Mouse (Mus musculus) hindbrain, embryonic 15.5 days (tissue): ENCODE measurements at regions not wholly inside any gene's neighbourhood (a gene's known extent, or its start where the extent isn't known, plus 50 kb on each side); places are given as distances from the start of the nearest gene placed in this dataset.

Experiments used
- ATAC-seq: fragments of 200-750 bp; cut with Nextera tagmentation; 2 replicates; pipeline ENCODE4 v1.8.0; 2017; ENCODE audit warnings: low read depth, moderate number of reproducible peaks, moderate TSS enrichment; ENCODE audit not compliant: low FRiP score
- H3K27ac ChIP-seq: fragments of 300-500 bp; sonication (generic); replicated peaks from 2 replicates; pipeline ENCODE4 v1.5.1; 2015; ENCODE audit warnings: mild to moderate bottlenecking, inconsistent platforms
- H3K27me3 ChIP-seq: fragments of 300-500 bp; sonication (generic); 2 replicates; pipeline ENCODE4 v1.6.1; 2015; ENCODE audit warnings: control low read depth, inconsistent platforms
- H3K36me3 ChIP-seq: fragments of 300-500 bp; sonication (generic); 2 replicates; pipeline ENCODE4 v1.6.1; 2015; ENCODE audit warnings: control low read depth, inconsistent platforms
- H3K4me1 ChIP-seq: fragments of 300-500 bp; sonication (generic); replicated peaks from 2 replicates; pipeline ENCODE4 v1.6.1; 2015; ENCODE audit warnings: control low read depth, inconsistent platforms
- H3K4me2 ChIP-seq: fragments of 300-500 bp; sonication (generic); 2 replicates; pipeline ENCODE4 v1.6.1; 2015; ENCODE audit warnings: moderate library complexity, mild to moderate bottlenecking, inconsistent platforms
- H3K4me3 ChIP-seq: fragments of 300-500 bp; sonication (generic); 2 replicates; pipeline ENCODE4 v1.5.1; 2015; ENCODE audit warnings: mild to moderate bottlenecking, inconsistent platforms
- H3K9ac ChIP-seq: fragments of 300-500 bp; sonication (generic); 2 replicates; pipeline ENCODE4 v1.6.1; 2015; ENCODE audit warnings: inconsistent platforms
- H3K9me3 ChIP-seq: fragments of 300-500 bp; sonication (generic); 2 replicates; pipeline ENCODE4 v1.6.1; 2016; ENCODE audit warnings: control low read depth, inconsistent platforms
- WGBS: fragments of 180-500 bp; shearing (Covaris S2); methylation state at CpG from one replicate; pipeline ENCODE4 v1.1.7; 2015; 5-methylcytosine and 5-hydroxymethylcytosine counted together

- Histone ChIP-seq H3K4me3 (no peak overlapping the region), H3K4me2 (no peak overlapping the region), H3K36me3 (no peaks in the 10 kb centered on the region), H3K4me1 (peaks cover 36% of the 10 kb centered on the region), H3K9me3 (no peaks in the 10 kb centered on the region), H3K9ac (no peak overlapping the region), H3K27ac (no peak overlapping the region), H3K27me3 (no peaks in the 10 kb centered on the region)
- ATAC-seq = no peak
- 21% methylated on average over 10 of the region's 10 CpGs for WGBS
Observed at GRCm38 (mm10) chr10:17235955-17236650, 486.9 kb upstream of the Cited2 start.

GRCm38 (mm10) chr10:17236761-17237160 lies 486.3 kb upstream of the Cited2 start:
- peaks cover 36% of the 10 kb centered on the region for H3K4me1 ChIP-seq

DNA sequence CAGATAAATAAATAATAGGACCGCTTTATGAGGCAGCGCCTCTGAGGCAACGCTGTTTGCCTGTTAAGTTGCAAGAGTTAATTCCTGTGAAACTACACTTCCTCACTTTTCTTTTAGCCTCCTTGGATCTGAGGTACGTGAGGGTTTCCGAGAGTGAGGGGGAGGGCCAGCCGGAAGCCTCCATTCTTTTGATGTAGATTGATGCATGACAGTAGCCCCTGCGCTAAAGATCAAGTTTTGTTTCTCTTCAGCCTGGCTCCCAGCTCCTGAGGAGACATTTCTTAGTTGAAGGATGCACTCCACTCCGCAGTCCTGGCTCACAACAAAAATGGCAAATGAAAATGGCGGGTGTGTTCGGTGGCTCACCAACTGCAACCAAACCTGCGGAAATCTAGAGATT lies 485.6 kb upstream of the Cited2 start:
- 23% methylated on average over 11 of the region's 11 CpGs for WGBS
- Histone ChIP-seq H3K4me2 (peak overlapping the region; percentile 36), H3K4me1 (peaks cover 36% of the 10 kb centered on the region), H3K4me3 (no peak overlapping the region), H3K9me3 (no peaks in the 10 kb centered on the region), H3K27me3 (no peaks in the 10 kb centered on the region), H3K36me3 (no peaks in the 10 kb centered on the region), H3K9ac (no peak overlapping the region), H3K27ac (no peak overlapping the region)
- ATAC-seq = 0 out of 2 replicates have a peak, but pooled peaks have one; percentile 9

More at GRCm38 (mm10) chr10:17236761-17237160, 486.3 kb upstream of the Cited2 start:
- Histone ChIP-seq H3K27ac (no peak overlapping the region), H3K36me3 (no peaks in the 10 kb centered on the region), H3K4me3 (no peak overlapping the region), H3K4me2 (no peak overlapping the region), H3K27me3 (no peaks in the 10 kb centered on the region), H3K9ac (no peak overlapping the region), H3K9me3 (no peaks in the 10 kb centered on the region)
- WGBS = 34% methylated on average over 2 of the region's 2 CpGs
- ATAC-seq = no peak

DNA sequence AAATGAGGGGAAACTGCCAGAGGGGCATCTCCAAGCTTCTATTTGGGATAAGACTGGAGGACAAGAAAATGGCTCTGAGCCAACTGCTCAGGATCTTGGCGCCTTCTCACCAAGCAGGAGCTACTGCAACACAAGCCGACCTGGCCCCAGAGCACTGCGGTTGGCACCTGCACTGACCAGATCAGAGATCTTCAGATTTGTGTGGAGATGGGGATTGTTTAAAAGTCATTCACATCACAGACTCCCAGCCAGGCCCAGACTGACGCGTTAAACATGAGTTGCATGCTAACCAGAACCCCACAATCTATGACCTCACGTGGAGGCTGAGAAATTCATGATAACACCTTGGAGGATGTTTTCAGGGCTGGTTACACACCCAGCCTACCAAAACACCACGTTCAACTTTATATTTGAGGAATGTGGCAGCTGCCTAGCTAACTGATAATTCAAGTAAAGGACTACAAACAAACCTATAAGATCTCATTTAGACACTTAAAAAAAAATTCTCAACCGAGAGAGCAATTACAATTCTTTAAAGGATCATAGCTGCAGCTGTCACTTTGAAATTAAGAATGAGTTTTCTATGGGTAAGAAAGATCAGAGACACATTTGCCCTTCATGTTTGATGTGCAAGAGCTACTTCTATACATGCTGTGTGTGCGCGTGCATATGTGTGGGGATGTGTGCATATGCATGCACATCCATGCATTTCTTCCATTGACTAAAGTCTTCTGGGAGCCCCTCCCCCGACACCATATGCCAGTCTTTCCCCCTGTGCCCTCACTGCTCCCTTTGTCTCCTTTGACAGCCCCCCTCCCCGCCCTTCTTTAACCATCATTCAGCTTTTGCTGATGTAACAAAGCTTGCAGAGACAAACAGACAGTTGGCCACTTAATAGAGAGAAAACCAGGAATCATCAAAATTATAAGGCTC lies 484.8 kb upstream of the Cited2 start:
- Histone ChIP-seq H3K36me3 (no peaks in the 10 kb centered on the region), H3K4me1 (peaks cover 36% of the 10 kb centered on the region), H3K27ac (no peak overlapping the region), H3K9me3 (no peaks in the 10 kb centered on the region), H3K27me3 (no peaks in the 10 kb centered on the region), H3K4me3 (no peak overlapping the region), H3K9ac (no peak overlapping the region), H3K4me2 (peak overlapping the region; percentile 36; the same call in 1 of the 2 replicates)
- ATAC-seq = peak; percentile 68; the same call in 1 of the 2 replicates
- WGBS = 30% methylated on average over 12 of the region's 12 CpGs

DNA sequence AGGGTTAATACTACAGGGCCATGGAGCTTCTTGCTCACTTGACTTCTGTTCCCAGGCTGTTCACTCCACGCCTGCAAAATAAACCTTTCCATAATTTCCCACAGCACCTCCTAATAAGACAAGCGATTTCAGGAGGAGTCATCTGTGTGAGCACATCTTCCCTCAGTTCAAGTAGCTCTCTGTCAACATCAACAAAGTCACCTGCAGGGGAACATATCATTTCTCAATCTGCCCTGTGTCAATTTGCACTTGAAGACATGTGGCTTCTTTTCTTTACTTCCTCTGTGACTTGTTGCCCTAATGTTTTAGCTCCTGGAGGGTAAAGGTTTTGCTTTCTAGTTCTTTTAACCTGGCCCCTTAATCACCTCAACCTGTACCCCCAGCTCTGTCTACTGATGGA lies 474.7 kb upstream of the Cited2 start:
- 66% methylated on average over 2 of the region's 2 CpGs for WGBS
- H3K36me3 ChIP-seq = no peaks in the 10 kb centered on the region
- H3K9me3 ChIP-seq = no peaks in the 10 kb centered on the region
- no peak for ATAC-seq
- H3K4me3 ChIP-seq = no peak overlapping the region
- H3K27me3 ChIP-seq = no peaks in the 10 kb centered on the region
- no peak overlapping the region for H3K4me2 ChIP-seq
- no peak overlapping the region for H3K27ac ChIP-seq
- H3K4me1 ChIP-seq = no peaks in the 10 kb centered on the region
- H3K9ac ChIP-seq = no peak overlapping the region

DNA sequence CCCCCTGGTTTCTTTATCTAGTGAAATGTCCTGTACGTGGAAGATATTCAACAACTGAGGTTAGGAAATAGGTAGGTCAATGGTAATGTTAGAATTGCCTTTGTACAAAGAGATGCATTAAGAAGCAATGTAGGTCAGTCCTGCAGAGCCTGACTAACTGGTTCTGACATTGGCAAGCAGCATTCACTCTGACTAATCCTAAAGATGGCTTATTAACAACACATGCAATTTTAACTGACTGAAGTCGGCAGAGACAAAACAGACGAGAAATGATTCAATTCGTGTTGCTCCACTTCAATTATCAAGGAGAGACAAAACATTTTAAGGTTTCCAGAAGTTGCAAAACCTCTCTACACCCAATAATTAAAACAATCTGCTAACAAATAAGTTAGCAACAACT lies 470.0 kb upstream of the Cited2 start:
- H3K4me2 ChIP-seq = no peak overlapping the region
- H3K36me3 ChIP-seq = no peaks in the 10 kb centered on the region
- H3K4me3 ChIP-seq = no peak overlapping the region
- 68% methylated on average over 4 of the region's 4 CpGs for WGBS
- no peaks in the 10 kb centered on the region for H3K9me3 ChIP-seq
- H3K4me1 ChIP-seq = no peaks in the 10 kb centered on the region
- no peak overlapping the region for H3K27ac ChIP-seq
- no peaks in the 10 kb centered on the region for H3K27me3 ChIP-seq
- ATAC-seq = no peak
- no peak overlapping the region for H3K9ac ChIP-seq

DNA sequence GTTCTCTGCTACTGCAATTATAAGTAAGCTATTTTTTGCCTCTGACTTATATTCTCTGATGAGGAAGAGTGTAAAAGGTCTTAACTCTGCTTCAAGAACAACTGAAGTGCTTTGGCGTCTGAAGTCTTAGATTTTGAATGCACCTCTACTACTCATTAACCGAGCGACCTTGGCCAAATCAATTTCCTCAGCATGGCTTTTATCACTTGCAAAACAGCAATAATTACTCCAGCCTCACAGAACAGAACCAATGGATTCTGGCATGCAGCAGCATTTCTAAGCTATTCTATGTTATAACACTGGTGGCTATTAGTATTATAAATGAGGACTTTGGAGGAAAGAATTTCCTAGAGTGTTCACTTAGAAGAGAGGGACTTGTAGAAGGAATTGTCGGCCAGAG lies 462.9 kb upstream of the Cited2 start:
- Histone ChIP-seq H3K27me3 (no peaks in the 10 kb centered on the region), H3K36me3 (no peaks in the 10 kb centered on the region), H3K9me3 (no peaks in the 10 kb centered on the region), H3K4me2 (no peak overlapping the region), H3K27ac (no peak overlapping the region), H3K4me1 (no peaks in the 10 kb centered on the region), H3K4me3 (no peak overlapping the region), H3K9ac (no peak overlapping the region)
- 66% methylated on average over 4 of the region's 4 CpGs for WGBS
- ATAC-seq = no peak

GRCm38 (mm10) chr10:17260615-17261014 lies 462.4 kb upstream of the Cited2 start:
- H3K27ac ChIP-seq = no peak overlapping the region
- no peaks in the 10 kb centered on the region for H3K36me3 ChIP-seq
- no peaks in the 10 kb centered on the region for H3K4me1 ChIP-seq
- no peaks in the 10 kb centered on the region for H3K9me3 ChIP-seq
- no peak for ATAC-seq
- WGBS = 68% methylated on average over 4 of the region's 4 CpGs
- H3K9ac ChIP-seq = no peak overlapping the region
- no peak overlapping the region for H3K4me3 ChIP-seq
- H3K4me2 ChIP-seq = no peak overlapping the region
- H3K27me3 ChIP-seq = no peaks in the 10 kb centered on the region

DNA sequence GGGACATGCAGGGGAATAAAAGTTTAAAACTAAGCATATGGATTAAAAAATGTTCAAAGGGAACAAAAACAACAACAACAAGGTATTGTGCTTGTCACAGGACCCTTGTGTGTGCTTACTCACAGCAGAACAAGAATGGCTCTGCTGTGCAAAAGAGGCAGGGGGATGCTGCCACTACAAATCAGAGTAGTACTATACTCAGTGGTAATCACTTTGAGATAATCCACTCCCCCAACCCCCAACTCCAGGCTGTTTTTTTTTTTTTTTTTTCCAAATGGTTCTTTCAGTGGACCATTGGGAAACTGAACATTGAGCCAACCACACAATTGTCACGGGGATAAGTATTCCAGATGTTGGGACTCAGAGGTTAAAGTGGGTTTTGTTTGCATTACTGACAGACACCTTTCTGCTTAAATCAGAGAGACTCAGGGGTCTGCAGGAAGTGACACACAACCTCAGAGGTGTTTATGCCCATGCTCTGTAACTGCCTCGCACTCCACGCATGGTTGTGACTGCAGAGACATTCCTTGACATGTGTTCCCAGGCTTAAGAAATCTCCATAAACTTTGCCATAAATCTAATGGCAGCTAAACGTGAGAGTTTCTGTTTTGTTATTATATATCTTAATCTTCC lies 461.7 kb upstream of the Cited2 start:
- no peaks in the 10 kb centered on the region for H3K4me1 ChIP-seq
- ATAC-seq = no peak
- no peak overlapping the region for H3K9ac ChIP-seq
- no peak overlapping the region for H3K4me2 ChIP-seq
- WGBS = 91% methylated on average over 4 of the region's 4 CpGs
- H3K27me3 ChIP-seq = no peaks in the 10 kb centered on the region
- no peak overlapping the region for H3K27ac ChIP-seq
- no peaks in the 10 kb centered on the region for H3K36me3 ChIP-seq
- no peak overlapping the region for H3K4me3 ChIP-seq
- H3K9me3 ChIP-seq = no peaks in the 10 kb centered on the region

DNA sequence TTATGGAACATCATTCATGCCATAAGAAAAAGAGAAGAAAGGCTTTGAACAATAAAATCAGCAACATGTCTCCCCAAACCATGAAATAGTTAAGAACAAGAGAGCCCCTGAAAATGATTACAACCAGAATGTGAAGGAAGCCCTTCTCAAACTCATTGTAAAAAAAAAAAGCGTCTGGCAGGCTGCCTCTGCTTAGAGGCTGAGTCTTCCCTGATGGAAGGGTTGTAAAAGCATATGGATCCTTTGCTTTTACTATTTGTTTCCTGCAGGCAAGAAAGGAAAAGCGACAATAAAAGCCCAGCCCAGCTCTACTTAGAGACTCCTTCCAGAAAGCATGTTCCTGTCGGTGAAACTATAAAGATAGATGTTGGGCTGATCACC lies 461.2 kb upstream of the Cited2 start:
- no peaks in the 10 kb centered on the region for H3K4me1 ChIP-seq
- no peaks in the 10 kb centered on the region for H3K36me3 ChIP-seq
- H3K27me3 ChIP-seq = no peaks in the 10 kb centered on the region
- H3K4me3 ChIP-seq = no peak overlapping the region
- ATAC-seq = no peak
- H3K27ac ChIP-seq = no peak overlapping the region
- no peak overlapping the region for H3K9ac ChIP-seq
- no peak overlapping the region for H3K4me2 ChIP-seq
- no peaks in the 10 kb centered on the region for H3K9me3 ChIP-seq
- WGBS = 64% methylated on average over 3 of the region's 3 CpGs

DNA sequence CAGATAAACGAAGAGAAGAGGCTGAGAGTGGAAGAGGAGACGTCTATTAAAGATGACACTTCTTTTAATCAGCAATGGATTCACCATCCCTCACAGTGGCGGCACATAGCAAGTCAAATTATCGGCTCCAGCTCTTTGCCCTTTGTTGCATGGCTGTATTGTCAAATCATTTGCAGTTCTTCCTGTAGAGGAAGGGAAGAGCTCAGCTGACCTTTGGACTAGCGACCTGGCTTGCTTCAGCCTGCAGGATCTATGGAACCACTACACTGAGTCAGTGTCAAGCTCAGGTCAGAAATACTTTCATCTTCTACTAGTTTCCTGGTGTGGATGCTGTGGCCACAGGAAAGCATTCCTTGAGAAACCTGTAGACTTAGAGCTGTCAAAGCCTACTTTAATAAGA lies 450.4 kb upstream of the Cited2 start:
- Histone ChIP-seq H3K4me2 (no peak overlapping the region), H3K9me3 (no peaks in the 10 kb centered on the region), H3K4me1 (no peaks in the 10 kb centered on the region), H3K27ac (no peak overlapping the region), H3K27me3 (no peaks in the 10 kb centered on the region), H3K4me3 (no peak overlapping the region), H3K9ac (no peak overlapping the region), H3K36me3 (no peaks in the 10 kb centered on the region)
- WGBS = 79% methylated on average over 5 of the region's 5 CpGs
- ATAC-seq = no peak

DNA sequence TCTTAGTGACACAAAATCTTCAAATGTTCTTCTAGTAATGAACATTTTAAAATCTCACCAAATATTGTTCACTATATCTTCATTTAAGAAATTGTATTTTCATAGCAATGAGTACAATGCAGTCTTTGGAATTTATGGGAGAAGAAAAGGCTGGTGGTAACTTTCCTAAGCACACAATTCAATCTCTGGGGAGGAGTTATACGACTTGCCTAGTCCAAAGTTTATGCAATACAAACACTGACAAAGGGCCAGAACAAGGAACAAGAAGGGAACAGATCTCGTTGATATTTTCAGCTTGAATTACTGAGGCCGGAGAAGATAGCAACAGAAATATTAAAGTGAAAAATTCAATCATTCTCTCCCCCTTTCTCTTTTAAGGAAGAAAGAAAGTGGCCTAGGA lies 449.2 kb upstream of the Cited2 start:
- Histone ChIP-seq H3K27ac (no peak overlapping the region), H3K27me3 (no peaks in the 10 kb centered on the region), H3K4me3 (no peak overlapping the region), H3K4me1 (no peaks in the 10 kb centered on the region), H3K4me2 (no peak overlapping the region), H3K36me3 (no peaks in the 10 kb centered on the region), H3K9me3 (no peaks in the 10 kb centered on the region), H3K9ac (no peak overlapping the region)
- 89% methylated on average over 3 of the region's 3 CpGs for WGBS
- no peak for ATAC-seq
